Mouse (Mus musculus): ENCODE measurements around the gene Snx15.

The Snx15 gene

DNA sequence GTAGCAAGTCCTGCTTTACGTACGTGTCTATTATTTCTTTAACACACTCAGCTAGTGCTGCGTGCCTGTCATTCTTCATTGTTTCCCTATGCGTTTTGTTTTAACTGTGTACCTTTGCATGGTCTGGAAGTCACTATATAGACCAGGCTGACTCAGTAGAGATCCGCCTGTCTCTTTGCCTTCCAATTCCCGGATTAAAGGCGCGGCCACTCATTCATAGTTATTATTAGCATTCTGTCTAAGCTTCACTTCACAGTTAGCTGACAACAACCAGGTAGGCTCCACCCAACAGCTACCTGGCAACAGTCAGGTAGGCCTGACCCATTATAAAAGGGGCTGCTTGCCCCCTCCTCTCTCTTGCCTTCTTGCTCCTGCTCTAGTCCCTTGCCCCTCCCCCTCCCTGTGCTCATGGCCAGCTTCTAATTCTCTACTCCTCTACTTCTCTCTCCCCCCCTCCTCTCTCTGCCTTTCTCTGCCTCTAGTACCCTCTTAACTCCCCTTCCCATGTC is 9.4 kb downstream of the Snx15 start:
- no peak for DNase-seq (ENCODE audit: low spot score)

DNA sequence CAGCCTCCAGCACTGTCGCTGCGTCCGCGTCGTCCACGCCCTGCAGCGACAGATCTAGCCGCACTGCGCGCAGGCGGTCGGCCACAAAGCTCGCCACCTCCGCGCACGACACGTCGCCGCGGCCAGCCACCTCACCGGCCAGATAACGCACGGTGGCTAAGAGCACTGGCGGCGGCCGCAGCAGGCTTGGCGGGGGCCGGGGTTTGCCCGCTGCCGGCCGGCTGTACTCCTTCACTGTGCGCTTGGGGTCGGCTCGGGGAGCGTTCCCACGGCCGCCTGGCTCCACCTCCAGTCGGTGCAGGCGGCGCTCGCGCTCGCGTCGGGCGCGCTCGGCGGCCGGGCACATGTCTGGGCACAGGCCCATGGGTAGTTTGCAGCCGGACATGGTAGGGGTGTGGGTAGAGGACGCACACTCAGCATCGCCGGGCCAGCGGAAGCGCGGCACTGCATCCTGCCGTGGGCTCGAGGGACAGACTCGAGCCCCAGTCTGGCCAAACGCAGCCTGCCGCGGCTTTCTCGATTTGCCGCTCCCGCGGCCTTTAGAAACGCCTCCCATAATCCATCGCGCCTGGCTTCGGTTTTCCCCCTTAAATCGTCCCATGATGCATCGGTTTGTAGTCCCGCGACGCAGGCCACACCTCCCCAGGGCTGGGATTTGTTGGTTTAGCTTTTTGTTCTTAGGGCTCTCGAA is 10.0 kb downstream of the Snx15 start, which contains the start of gene Sac3d1:
TSS of gene Sac3d1 (minus strand) at position 665 of the 691 bp plus-strand sequence.
- DNase-seq (ENCODE audit: low spot score) = peak; percentile 96

DNA sequence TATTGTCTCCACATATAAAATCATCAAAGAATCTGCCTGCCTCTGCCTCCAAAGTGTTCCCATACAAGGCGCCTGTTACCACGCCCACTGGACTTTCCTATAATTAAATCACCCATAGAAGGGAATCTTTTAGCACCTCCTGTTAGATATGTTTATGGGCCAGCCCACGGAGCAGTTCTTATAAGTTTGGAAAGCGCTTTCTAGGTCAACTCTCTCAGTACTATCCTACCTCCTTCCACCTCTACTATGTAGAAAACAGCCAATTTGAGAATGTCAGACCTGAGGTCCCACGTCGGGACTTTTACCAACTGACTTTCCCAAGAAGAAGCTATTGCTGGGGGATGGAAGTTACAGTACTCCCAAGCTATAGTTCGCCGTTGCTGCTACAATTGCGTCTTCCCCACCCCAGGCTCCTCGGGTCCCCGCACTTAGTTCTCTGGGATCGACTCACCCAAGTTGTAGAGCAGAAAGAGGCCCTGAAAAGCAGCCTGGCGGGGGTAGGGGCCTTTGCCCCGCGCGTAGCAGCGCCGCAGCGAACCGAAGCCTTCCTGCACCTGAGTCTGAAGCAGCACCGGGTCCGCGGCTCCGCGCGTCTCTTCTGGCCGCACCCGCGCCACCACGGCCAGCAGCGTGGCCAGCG is 10.6 kb downstream of the Snx15 start:
- DNase-seq (ENCODE audit: low spot score) = peak; percentile 26

DNA sequence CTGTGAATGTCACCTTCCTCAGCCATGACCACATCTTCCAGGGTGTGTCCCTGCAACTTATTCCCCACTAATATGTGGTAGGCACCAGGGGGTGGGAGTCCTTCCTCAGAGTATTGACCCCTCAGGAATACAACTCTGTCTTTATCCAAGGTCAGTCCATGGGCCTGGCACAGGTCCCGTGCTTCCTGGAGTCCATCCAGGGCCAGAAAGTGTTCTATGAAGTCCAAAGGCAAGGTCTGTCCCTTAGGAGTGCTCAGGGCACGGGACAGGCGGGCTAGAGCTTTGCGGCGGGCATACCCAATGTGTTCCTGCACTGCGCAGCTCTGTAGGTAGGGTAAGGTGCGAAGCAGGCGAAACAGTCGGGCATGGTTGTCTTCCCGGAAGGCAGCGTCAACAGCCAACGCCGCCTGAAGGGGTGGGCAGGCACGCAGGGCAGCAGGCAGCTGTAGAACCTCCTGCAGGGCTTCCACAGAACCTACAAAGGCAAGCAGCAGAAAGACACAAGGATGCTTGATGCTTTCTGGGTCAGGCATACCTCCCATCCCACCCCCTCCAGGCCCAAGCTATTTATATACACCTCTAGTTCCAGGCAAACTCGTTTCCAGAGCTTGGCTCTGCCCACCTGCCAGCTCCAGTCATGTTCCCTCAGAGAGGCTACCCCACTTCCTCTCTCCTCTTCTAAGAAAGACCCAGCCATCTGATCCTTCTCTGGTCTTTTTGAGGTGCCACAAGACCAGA is 11.8 kb downstream of the Snx15 start:
- no peak for DNase-seq (ENCODE audit: low spot score)

DNA sequence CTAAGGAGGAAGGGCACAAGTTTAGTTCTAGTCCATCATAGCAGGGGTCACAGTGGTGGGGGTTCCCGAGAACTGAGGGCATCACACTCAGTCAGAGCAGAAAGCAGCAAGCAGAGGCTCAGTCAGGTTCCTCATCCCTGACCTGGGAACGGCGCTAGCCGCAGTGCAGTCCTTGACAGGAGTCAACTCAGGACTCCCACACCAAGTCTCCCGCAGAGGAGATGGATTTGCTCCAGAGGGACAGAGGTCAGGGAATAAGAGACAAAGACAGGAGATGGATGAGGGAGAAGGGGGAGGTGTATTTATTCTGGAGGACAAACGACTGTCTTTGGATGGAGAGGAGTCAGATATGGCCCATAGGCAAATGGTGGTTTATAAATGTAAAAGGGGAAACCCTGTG is 15.0 kb downstream of the Snx15 start:
- DNase-seq (ENCODE audit: low spot score) = no peak

DNA sequence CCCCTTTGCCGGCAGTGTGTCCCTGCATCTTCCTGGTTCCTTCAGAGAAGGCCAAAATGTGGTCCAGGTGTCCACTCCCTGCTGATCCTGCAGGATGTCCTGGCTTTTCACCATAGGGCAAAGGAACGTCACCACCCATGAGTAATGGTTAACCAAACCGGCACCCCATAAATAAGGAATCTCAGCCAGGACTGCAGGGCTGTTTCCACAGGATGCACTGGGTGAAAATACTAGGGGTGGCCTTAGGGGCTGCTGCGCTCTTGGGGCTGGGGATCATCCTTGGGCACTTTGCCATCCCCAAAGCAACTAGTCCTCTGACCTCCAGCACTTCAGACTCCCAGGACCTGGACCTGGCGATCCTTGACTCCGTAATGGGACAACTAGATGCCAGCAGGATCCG is 22.5 kb downstream of the Snx15 start, which contains the start of gene Naaladl1:
TSS of gene Naaladl1 (plus strand) at position 197 of the 400 bp plus-strand sequence.
- DNase-seq (ENCODE audit: low spot score) = no peak

DNA sequence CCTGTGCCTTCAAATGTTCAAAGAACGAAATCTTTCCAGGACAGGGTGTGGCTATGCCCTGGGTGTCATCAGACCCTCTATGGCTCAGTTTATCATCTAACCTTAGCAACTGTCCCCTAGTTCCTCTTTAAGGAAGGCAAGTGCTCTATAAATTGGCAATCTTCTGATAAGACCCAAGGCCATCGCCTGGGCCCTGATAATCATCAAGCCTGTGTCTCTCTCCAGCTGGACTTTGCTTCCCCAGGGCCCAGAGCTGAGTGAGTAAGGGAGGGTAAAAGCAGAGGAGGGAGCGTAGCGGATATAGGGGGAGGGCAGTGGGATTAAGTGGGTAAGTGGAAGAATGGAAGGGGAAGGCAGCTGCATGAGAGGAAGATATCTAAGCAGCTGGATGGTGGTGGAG is 23.6 kb downstream of the Snx15 start:
- no peak for DNase-seq (ENCODE audit: low spot score)

DNA sequence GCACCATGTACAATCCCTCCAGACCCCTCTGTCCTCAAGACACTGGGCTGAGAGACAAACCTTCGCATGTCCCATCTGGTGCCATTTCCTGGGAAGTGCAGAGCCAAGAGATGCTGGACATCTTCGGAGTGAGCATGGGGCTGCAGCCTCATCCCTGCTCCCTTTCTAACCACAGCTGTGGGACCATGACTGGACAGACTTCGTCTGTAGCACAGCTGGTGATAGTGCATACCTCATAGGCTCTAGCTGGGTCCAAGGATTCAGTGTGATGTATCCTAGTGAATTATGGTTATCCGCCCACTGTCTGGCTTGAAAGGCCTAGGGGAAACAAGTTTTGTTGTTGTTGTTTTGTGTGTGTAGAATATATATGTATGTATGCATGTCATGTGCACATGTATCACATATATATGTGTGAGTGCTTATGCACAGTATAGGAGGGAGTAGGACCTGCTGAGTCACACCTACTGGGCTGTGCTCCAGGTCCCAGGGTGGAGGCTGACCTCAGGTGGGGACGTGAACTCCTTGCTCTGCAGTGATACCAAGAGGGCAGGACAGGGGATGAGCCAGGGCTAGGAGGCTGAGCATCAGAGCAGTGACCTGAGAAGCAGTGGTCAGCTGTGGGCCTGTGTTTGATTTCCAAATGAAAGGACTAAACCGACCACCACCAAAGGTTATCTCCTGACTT is 25.8 kb downstream of the Snx15 start:
- no peak for DNase-seq (ENCODE audit: low spot score)

DNA sequence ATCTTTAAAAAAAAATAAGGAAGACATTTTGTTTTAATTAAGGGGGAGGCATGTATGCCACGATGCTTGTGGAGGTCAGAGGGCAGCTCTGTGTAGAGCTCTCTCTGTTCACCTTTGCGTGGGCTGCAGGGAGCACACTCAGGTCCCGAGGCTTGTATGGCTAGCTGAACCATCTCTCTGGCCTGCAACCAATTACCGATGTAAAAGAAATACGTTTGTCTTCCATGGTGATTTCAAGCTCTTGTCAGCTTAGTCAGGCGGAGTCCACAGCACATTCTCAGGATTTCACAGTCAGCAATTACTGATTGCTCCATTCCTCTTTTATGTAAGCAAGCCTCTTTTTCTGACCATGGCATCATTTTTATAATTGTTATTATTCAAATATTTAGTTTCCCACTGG is 26.9 kb downstream of the Snx15 start:
- no peak for DNase-seq (ENCODE audit: low spot score)

DNA sequence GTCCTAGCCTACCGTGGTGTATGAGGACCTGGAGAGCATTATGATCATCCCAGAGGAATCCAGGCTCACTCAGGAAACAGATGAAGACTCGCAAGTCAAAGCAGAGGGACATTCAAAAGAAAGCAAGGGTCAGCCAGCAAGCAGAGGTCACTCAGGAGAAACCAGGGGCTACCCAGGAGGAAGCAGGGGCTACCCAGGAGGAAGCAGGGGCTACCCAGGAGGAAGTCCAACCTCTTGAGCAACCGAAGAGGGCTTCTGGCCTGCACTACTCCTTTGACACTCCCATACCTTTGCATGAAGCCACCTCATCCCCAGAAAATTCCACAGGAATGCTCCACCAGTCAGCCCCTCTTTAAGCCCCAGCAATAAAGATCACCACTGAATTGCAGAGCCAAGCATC is 30.3 kb downstream of the Snx15 start:
- no peak for DNase-seq (ENCODE audit: low spot score)

DNA sequence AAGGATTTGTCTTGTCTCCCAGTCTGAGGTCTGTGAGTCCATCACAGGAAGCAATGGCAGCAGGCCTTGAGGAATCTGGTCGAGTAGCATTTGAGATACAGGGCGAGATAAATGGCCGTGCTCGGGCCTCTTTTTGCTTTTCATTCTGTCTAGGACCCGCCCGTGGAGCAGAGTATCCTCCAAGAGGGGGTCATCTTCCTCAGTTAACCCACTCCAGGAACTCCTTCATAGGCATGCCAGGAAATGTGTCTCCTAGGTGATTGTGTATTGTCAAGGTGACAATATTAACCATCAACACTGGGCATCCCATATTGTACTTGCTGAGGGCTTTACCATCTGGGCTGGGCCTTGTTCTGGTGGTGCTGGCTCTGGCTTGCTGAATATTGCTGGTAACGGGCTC is 34.0 kb downstream of the Snx15 start, which contains the start of gene AC131692.1:
TSS of gene AC131692.1 (plus strand) at position 301 of the 400 bp plus-strand sequence.
- DNase-seq (ENCODE audit: low spot score) = no peak

DNA sequence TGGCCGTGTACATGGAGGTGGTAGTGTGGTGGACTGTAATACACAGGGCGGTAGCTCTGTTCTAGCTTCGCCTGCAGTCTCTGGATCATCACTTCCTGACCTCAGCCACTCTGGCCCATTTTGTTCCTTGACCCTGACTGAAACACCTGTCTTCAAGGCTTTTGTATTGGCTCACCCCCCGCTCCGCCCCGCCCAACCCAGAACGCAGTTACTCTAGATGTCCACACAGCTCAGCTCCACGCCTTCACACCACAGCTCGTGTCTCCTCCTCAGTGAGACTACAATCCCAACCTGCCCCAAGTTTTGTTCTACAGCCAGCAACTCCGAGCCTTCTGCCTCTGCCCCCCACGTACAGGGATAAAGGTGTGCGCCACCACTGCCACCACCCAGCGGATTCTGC is 39.3 kb downstream of the Snx15 start:
- no peak for DNase-seq (ENCODE audit: low spot score)

DNA sequence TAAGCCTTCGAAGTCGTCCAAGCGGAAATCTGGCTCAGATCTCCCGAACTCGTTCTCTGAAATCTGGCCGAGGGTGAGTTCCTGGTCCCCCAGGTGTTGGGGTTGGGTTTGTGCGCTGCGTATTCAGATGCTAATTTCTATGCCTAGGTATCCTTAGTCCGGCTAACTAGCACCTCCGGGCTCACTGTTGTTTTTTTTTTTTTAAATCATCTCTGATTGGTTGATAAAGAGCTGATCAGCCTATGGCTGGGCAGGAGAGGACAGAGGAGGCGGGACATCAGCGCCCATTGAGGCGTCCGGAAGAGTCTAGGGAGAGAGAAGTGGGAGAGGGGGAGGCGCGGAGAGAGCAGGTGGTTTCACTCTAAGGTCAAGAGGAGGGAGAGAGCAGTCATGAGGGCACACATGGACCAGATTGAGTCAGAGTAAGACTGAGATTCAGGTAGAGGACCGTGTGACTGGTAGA is 42.7 kb downstream of the Snx15 start:
- DNase-seq (ENCODE audit: low spot score) = peak; percentile 76

DNA sequence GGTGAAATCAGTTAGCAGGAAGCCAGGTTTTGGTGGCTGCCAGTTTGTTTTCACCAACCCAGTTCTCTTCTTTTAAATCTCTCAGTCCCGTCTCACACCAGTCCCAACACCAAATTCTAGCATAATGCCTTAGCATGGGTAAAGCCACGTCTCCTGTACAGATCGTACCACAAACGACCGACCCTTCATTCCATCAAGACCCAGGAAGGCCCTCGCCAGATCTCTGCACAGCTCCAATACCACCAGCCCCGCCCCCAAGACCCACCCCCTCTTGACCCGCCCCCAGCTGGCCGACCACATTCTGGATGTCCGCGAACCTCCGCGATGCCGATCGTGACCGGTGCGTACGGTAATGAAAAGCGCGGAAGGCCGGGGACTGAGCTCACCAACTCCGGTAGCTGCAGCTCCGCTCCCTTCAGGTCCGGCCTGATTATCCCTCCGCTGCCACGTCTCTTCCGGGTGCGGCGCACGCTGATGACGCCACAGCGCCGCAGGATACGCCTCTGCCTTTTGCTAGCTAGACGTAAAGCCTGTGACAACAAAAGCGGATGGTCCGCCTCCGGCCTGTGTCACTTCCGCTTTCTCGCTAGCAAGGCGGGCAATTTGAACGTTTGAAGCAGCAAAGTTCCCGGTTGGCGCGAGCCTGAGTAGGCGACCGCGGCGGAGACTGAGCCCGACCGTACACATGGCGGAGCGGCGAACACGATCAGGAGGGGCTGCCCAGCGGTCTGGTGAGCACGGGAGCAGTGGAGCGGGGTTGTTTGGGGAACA is 43.4 kb downstream of the Snx15 start, which contains the start of the genes Zfpl1 and Cdca5:
TSS of gene Zfpl1 (minus strand) at position 479 of the 771 bp plus-strand sequence.
TSS of gene Cdca5 (plus strand) at position 506 of the 771 bp plus-strand sequence.
- DNase-seq (ENCODE audit: low spot score) = peak; percentile 99

DNA sequence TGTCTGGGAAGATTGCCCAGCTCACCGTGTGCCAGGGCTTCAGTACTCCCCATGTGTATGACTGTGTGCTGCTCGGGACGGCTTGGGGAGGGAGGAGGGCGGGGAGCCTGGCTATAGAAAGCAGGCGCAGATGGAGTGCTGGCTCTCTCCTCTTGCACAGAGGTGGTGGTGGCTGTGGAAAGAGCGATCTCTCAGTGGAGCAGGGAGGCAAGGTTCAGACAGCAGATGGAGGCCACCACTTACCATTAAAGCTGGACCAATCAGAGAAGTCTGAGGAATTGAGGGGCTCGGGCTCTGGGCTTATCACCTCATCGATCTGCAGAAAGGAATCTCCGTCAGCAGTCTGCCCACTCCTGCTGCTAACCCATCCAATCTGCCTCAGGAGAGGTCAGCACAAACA is 45.9 kb downstream of the Snx15 start, which contains the start of gene Gm28374:
TSS of gene Gm28374 (minus strand) at position 101 of the 400 bp plus-strand sequence.
- DNase-seq (ENCODE audit: low spot score) = no peak

DNA sequence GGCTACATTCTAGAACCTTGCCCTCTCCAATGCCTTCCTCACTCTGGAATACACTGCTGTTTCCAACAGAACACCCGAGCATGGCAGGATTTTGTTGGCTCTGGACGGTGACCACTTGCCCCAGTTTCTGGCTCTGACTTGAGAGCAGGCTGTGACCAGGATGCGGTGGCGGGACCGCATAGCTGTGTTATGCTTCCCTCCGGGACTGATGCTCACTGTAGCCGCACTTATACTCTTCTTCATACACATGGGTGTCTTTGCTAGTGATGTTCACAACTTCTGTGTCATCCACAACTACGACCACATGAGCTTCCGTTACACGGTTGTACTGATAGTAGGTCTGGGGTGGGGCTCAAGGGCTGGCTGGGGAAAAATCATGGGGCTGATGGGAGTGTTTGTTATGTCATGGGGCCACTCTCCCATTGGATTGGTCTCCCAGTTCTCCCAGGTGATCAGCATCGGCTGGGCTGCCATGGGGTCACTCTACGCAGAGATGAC is 48.1 kb downstream of the Snx15 start, which contains the start of gene Tmem262:
TSS of gene Tmem262 (plus strand) at position 51 of the 498 bp plus-strand sequence.
- no peak for DNase-seq (ENCODE audit: low spot score)

DNA sequence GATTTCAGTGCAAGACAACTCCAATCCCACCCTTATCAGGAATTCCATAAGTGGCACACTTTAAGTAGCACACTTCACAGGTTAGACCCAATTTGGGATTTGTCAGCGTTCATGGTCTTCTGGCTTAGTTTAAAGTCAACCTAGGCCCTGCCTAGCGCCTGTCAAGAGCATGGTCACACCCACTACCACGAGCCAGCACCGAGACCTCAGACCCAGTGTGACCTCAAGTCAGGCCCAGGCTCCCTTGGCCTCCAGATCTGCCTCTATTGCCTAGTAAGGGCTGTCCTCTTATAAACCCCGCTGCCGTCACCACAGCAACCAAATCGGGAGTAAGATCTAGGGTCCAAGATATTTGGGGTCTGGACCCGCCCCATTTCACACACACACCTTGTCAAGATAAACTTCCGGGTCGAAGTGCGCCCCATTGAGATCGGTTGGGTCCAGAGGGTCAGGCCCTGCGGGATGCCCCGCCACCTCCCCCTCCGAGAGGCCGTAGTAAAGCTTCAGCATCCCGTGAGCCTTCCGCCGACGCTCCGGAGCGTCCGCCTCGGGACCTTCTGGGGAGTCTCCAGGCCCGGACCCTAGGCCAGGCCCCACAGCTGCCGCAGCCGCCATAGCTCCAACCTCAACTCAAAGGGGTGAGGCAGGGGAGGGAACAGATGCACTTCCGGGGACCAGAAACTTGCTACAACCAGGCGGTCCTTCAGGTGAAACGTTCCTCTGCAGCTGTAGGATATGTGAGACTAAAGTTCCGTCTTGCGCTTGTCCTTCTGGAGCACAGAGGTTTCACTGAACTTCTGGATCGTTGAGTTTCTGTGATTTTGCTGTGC is 51.3 kb downstream of the Snx15 start, which contains the start of gene Vps51:
TSS of gene Vps51 (minus strand) at position 668 of the 830 bp plus-strand sequence.
- peak; percentile 97 for DNase-seq (ENCODE audit: low spot score)

DNA sequence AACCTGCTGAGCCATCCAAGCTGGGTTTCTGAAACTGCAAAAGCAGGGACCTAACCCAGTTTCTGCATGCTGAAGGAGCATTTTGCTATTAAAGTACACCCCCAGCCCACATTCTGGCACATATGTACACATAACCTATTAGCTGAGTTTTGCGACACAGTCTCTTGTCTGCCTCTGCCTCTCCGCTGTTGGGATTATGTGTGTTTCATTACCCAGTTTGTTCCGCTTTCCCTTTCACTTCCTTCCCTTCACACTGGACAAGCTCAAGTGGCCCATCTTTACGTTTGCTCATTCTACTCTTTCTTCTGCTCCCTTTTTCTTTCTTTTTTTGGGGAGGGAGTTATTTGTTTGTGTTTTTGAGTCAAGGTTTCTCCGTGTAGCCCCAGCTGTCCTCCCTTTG is 54.2 kb downstream of the Snx15 start:
- no peak for DNase-seq (ENCODE audit: low spot score)

DNA sequence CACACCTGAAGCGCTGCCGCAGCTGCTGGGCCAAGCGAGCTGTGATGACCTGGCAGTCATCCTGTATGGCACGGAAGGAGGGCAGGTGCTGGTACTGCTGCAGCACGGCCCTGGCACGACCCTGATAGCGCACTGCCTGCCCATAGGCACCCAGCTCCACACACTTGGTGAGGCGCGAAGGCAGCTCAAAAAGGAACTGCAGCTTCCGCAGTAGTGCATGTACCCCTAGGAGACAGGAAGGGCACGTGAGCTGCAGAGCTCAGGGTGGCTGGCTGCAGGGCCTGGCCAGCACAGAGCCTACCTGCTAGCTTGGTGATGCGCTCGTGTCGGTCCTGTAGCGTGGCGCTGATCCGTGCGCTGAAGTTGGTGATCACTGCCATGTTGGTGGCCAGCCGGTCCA is 56.8 kb downstream of the Snx15 start:
- no peak for DNase-seq (ENCODE audit: low spot score)

Measured in adipocyte (in vitro differentiated cells).